Mouse (Mus musculus) forebrain, embryonic 11.5 days (tissue): ENCODE results near the gene Il17f. TPM values are rescaled to one million over a fixed set of nuclear protein-coding genes. Genes with fewer than 3 reads are reported as not detected.
"Not testable (repeated sequence)": the region's sequence is repeated elsewhere in the genome, so short reads cannot be mapped to it uniquely, and the experiment has no call there.

Experiments used
- ATAC-seq: fragments of 200-750 bp; cut with Nextera tagmentation; replicated peaks from 2 replicates; pipeline ENCODE4 v1.8.0; 2017; ENCODE audit warnings: moderate TSS enrichment; ENCODE audit not compliant: low FRiP score
- DNase-seq: peaks from one replicate; pipeline ENCODE4 v3.0.0-alpha.2; 2017; ENCODE audit warnings: low spot score
- H3K27ac ChIP-seq: fragments of 300-500 bp; sonication (generic); 2 replicates; pipeline ENCODE4 v1.5.1; 2014; ENCODE audit warnings: low read depth, low read length
- H3K27me3 ChIP-seq: fragments of 300-500 bp; sonication (generic); 2 replicates; pipeline ENCODE4 v1.6.1; 2014; ENCODE audit warnings: mild to moderate bottlenecking, low read length, mixed read lengths; ENCODE audit not compliant: control insufficient read depth, insufficient read depth
- H3K36me3 ChIP-seq: fragments of 300-500 bp; sonication (generic); 2 replicates; pipeline ENCODE4 v1.6.1; 2014; ENCODE audit warnings: mild to moderate bottlenecking, low read length, moderate library complexity, mixed read lengths; ENCODE audit not compliant: control insufficient read depth, insufficient read depth
- H3K4me1 ChIP-seq: fragments of 300-500 bp; sonication (generic); replicated peaks from 2 replicates; pipeline ENCODE4 v1.6.1; 2014; ENCODE audit warnings: low read length, mixed read lengths; ENCODE audit not compliant: control insufficient read depth, insufficient read depth
- H3K4me2 ChIP-seq: fragments of 300-500 bp; sonication (generic); 2 replicates; pipeline ENCODE4 v1.6.1; 2014; ENCODE audit warnings: low read depth, mild to moderate bottlenecking, low read length, moderate library complexity, mixed read lengths; ENCODE audit not compliant: severe bottlenecking
- H3K4me3 ChIP-seq: fragments of 300-500 bp; sonication (generic); 2 replicates; pipeline ENCODE4 v1.5.1; 2014; ENCODE audit warnings: low read depth, low read length
- H3K9ac ChIP-seq: fragments of 300-500 bp; sonication (generic); 2 replicates; pipeline ENCODE4 v1.6.1; 2014; ENCODE audit warnings: low read length
- H3K9me3 ChIP-seq: fragments of 300-500 bp; sonication (generic); 2 replicates; pipeline ENCODE4 v1.6.1; 2016; ENCODE audit warnings: low read length, mixed read lengths; ENCODE audit not compliant: control insufficient read depth
- WGBS: fragments of 180-500 bp; shearing (Covaris S2); extraction: QIAGEN DNeasy Blood & Tissue Kit; methylation state at CpG from one replicate; pipeline ENCODE4 v1.1.7; 2014; 5-methylcytosine and 5-hydroxymethylcytosine counted together
- polyA plus RNA-seq: library from polyadenylated mRNA; unstranded; fragments of >200 nt; fragmentation: Nextera tagmentation; extraction: Ambion mirVana; gene quantifications from 2 replicates; pipeline ENCODE4 v1.2.1, GENCODE M21; 2014

Il17f gene
- polyA plus RNA-seq, 1 experiment from 2014 or later = 0.43 TPM

DNA sequence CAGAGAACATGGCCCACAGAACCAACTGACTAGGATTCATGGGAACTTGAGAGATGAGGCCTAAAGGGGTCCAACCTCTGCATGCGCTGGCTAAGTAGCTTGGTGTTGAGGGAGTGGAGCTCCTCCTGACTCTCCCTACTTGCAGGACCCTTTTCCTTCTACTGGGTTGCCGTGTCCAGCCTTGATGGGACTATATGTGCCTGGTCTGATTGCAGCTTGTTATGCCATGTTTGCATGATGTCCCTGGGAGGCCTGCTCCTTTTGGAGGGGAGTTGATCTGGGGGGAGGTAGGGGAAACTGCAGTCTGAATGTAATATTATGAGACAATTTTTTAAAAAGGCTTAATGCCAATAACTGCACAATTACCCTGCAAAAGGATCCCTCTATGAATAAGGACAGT, 10.9 kb upstream of the Il17f start:
- H3K36me3 ChIP-seq = peaks cover 19% of the 10 kb centered on the region
- no peaks in the 10 kb centered on the region for H3K4me1 ChIP-seq
- DNase-seq = no peak
- H3K9ac ChIP-seq = no peak overlapping the region
- no peak overlapping the region for H3K4me3 ChIP-seq
- no peaks in the 10 kb centered on the region for H3K9me3 ChIP-seq
- no peak overlapping the region for H3K4me2 ChIP-seq
- no peak for ATAC-seq
- WGBS = 100% methylated on average over 2 of the region's 2 CpGs
- H3K27me3 ChIP-seq = no peaks in the 10 kb centered on the region
- H3K27ac ChIP-seq = no peak overlapping the region

DNA sequence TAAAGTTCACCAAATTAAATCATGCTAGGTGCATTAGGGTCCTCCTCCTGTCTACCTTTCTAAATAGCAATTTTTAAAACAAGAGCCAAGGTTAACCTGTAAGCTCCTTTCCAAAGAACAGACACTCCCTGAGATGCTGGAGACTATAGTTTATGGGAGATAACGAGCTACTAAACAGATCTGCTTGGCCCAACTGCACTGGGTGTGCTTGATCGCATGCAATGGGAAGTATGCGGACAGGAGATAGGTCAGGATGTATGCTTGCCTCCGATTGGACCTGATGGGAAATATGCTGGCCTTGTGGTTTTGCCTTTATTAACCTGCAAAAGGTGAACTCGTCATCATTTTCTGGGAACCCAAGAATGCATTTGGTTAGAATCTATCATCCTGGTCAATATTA, 4.8 kb upstream of the Il17f start:
- H3K9ac ChIP-seq = no peak overlapping the region
- H3K4me2 ChIP-seq = no peak overlapping the region
- WGBS = 94% methylated on average over 5 of the region's 5 CpGs
- DNase-seq = no peak
- no peak overlapping the region for H3K27ac ChIP-seq
- peaks cover 3% of the 10 kb centered on the region; the same call in 1 of the 2 replicates for H3K36me3 ChIP-seq
- no peak overlapping the region for H3K4me3 ChIP-seq
- no peaks in the 10 kb centered on the region for H3K27me3 ChIP-seq
- no peak for ATAC-seq
- H3K4me1 ChIP-seq = no peaks in the 10 kb centered on the region
- no peaks in the 10 kb centered on the region for H3K9me3 ChIP-seq

DNA sequence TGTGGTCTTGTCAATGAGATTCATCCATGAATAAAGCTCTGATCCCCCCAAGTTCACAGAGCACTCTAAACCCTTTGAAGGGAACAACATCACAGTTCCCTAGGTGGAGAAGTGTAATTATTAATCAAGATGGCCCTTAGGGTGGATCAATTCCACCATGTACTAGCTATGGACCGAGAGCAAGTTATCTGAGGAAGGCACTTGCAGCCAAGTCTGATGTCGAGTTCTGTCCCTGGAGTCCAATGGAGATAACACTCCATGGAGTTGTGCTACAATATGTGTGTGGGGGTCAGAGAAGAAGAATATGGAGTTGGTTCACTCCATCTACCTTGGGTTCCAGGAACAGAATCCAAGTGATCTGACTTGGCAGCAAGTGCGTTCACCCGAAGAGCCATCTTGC, 4.3 kb upstream of the Il17f start:
- no peaks in the 10 kb centered on the region for H3K36me3 ChIP-seq
- no peak overlapping the region for H3K9ac ChIP-seq
- 97% methylated on average over 4 of the region's 4 CpGs for WGBS
- H3K27ac ChIP-seq = no peak overlapping the region
- no peaks in the 10 kb centered on the region for H3K9me3 ChIP-seq
- DNase-seq (no peak), ATAC-seq (no peak)
- no peak overlapping the region for H3K4me2 ChIP-seq
- no peaks in the 10 kb centered on the region for H3K4me1 ChIP-seq
- no peaks in the 10 kb centered on the region for H3K27me3 ChIP-seq
- H3K4me3 ChIP-seq = no peak overlapping the region

DNA sequence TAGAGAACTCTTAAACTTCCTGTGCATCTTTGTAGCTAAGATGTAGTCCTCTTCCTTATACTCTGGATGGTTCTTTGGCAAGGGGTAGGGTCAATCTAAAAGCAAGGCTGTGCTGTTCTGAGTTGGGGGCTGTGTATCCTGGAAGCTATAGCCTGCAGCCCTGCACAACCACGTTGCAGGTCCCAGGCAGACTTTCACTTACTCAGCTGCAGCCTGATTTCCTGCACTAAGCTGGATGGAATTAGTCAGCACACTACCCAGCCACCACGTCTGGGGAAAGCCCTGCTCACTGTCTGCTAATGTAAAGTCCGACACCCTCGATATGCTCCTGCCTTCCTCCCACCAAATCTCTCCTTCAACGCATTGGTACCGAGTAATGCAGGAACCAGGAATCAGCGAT, 997 bp upstream of the Il17f start:
- 80% methylated on average over 7 of the region's 7 CpGs for WGBS
- no peaks in the 10 kb centered on the region for H3K27me3 ChIP-seq
- H3K36me3 ChIP-seq = no peaks in the 10 kb centered on the region
- no peaks in the 10 kb centered on the region for H3K4me1 ChIP-seq
- ATAC-seq (no peak), DNase-seq (no peak)
- H3K9ac ChIP-seq = no peak overlapping the region
- no peaks in the 10 kb centered on the region for H3K9me3 ChIP-seq
- H3K27ac ChIP-seq = no peak overlapping the region
- no peak overlapping the region for H3K4me2 ChIP-seq
- H3K4me3 ChIP-seq = no peak overlapping the region

DNA sequence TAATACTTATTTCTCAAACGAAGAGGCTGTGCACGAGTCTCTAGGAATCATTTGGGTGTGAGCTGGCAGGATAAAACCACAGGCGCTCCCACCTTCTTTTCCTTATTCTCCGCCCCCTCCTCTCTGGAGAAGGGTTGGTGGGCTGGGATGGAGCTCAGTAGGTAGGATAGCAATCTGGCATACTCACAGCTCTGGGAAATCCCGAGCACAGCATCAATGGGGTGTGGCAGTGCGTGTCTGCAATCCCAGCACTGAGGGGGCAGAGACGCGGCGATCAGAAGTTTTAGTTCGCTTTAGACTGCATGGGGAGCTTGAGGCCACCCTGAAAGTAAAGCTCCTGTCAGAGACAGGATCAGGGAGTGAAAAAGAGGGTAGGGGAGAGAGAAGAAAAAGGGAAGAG, 2.0 kb downstream of the Il17f start:
- no peak for ATAC-seq
- no peak overlapping the region for H3K9ac ChIP-seq
- 44% methylated on average over 10 of the region's 10 CpGs for WGBS
- no peak overlapping the region for H3K4me2 ChIP-seq
- no peaks in the 10 kb centered on the region for H3K9me3 ChIP-seq
- H3K27me3 ChIP-seq = no peaks in the 10 kb centered on the region
- H3K4me3 ChIP-seq = no peak overlapping the region
- no peak overlapping the region for H3K27ac ChIP-seq
- H3K4me1 ChIP-seq = no peaks in the 10 kb centered on the region
- no peak for DNase-seq
- no peaks in the 10 kb centered on the region for H3K36me3 ChIP-seq

DNA sequence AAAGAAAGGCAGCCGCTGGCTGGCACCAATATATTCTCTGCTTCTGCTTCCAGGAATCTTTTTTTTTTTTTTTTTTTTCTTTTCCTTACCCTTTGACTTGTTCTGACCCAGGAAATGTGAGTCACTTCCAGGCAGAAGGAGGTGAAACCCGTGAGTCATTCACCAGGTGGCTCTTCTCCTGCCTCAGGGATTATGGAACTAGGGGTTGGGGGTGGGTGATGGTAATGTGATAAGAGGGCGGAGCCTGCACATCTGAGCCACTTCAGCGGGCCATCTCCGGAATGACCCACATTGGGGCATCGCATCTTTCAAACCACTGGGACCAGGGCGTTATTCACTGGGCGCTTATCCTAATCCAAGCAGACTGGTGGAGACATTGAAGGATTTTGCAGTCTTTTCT, 3.4 kb downstream of the Il17f start:
- H3K4me3 ChIP-seq = no peak overlapping the region
- DNase-seq (no peak), ATAC-seq (no peak)
- no peaks in the 10 kb centered on the region for H3K9me3 ChIP-seq
- no peaks in the 10 kb centered on the region for H3K4me1 ChIP-seq
- 60% methylated on average over 8 of the region's 8 CpGs for WGBS
- H3K27ac ChIP-seq = no peak overlapping the region
- no peak overlapping the region for H3K4me2 ChIP-seq
- no peaks in the 10 kb centered on the region for H3K27me3 ChIP-seq
- no peaks in the 10 kb centered on the region for H3K36me3 ChIP-seq
- H3K9ac ChIP-seq = no peak overlapping the region

DNA sequence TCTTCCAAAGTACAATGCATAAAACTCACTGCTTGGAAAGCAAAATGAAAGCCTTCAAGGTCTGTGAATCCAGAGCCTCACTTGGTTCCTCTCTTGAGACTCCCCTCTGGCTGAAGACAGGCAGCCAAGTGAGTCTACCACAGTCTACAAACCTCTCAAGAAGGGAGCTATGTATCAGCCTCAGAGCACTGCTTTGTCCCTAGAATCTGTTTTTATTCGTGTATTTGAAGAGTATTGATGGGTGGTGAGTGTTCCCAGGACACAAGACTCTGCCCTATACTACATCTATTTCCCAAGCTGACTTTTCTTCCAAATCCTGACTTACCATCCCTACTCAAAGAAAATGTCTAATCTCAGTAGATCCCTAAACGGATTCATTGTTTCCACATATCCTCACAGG, 12.1 kb downstream of the Il17f start:
- no peaks in the 10 kb centered on the region for H3K4me1 ChIP-seq
- no peaks in the 10 kb centered on the region for H3K36me3 ChIP-seq
- ATAC-seq (no peak), DNase-seq (no peak)
- no peak overlapping the region for H3K4me3 ChIP-seq
- H3K9ac ChIP-seq = no peak overlapping the region
- 81% methylated on average over 2 of the region's 2 CpGs for WGBS
- no peaks in the 10 kb centered on the region for H3K9me3 ChIP-seq
- no peak overlapping the region for H3K27ac ChIP-seq
- no peaks in the 10 kb centered on the region for H3K27me3 ChIP-seq
- H3K4me2 ChIP-seq = no peak overlapping the region

DNA sequence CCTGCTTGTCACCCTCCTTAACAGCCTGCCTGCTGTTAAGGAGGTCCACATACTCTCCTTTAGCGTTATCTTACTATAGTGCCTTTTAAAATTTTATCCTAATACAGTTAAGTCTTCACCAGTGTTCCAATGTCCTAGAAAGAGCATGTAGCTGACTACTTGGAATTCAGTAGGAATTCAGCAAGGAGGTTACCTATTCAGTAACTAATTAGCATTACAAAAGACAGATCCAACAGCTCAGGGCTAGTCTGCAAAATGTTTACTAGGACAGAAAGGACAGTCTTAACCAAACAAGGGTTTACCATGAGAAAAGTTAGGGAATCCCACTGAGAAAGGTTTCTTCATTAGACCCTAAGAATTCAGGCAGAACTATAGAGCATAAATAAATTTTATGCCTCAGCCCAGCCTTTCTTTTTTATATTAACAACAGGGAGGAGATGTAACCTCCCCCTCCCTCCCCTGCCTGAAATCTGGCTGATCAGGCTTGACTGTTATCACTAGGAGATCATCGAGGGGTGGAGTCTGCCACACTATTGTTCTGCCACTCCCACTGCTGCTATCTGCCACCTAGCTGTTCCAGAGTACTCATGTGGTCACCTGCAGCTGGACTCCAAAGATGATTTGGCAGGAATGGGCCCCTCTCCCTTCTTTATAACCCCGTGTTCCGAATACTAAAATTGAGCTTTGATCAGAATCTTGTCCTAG, 16.2 kb downstream of the Il17f start:
- WGBS = 80% methylated on average over 4 of the region's 4 CpGs
- not testable (repeated sequence) for H3K4me2 ChIP-seq, ATAC-seq, H3K36me3 ChIP-seq, H3K27ac ChIP-seq, DNase-seq, H3K4me3 ChIP-seq, H3K9ac ChIP-seq, H3K9me3 ChIP-seq, H3K27me3 ChIP-seq, H3K4me1 ChIP-seq

DNA sequence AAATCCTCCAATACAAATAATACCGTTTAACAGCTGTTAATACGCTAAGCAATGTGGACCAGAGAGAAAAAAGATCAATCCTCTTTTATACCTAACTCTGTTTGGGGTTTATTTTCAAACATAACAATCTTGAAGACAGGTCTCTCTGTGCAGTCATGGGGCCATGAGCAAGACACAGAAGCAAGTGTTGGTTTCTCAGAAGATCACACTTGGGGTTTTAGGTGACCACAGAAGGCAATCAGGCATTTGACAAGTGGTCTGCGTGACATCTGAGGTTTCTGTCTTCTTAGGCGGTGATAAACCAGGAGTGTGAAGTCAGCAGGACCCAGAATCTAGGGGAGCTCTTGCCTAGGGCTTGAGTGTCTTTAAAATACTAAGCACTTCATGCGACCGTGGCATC, 23.9 kb downstream of the Il17f start:
- WGBS = 89% methylated on average over 6 of the region's 6 CpGs

More for the DNA sequence above, 23.9 kb downstream of the Il17f start:
- Histone ChIP-seq H3K36me3 (no peaks in the 10 kb centered on the region), H3K27ac (no peak overlapping the region), H3K4me2 (no peak overlapping the region), H3K4me1 (no peaks in the 10 kb centered on the region), H3K9me3 (no peaks in the 10 kb centered on the region), H3K27me3 (no peaks in the 10 kb centered on the region), H3K4me3 (no peak overlapping the region), H3K9ac (no peak overlapping the region)
- DNase-seq (no peak), ATAC-seq (no peak)
